Mouse (Mus musculus): ENCODE measurements around the gene Mif. TPM values are rescaled to one million over a fixed set of nuclear protein-coding genes. Genes with fewer than 3 reads are reported as not detected.

The Mif gene
- total and polyA plus RNA-seq, 3 experiments: 200 to 556 (median 220) TPM

DNA sequence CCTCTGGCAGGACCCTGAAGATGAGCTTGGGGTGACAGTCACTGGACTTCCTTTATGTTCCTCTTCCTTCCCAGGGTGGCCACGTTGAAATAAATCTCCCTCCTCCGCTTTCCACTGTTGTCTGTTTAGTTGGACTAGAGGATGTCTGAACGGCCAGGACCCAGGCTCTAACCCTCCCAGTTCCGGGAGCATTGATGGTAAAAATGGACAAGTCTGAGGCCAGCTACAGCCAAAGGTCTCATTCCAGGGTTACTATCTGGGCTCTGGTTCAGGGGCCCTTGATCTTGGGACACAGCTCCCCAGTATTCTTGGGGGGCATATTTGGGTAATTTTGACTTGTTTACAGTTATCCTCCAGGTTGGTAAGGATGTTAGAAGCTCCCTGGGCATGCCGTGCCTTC lies 1.5 kb upstream of the Mif start:
- H3K79me2 ChIP-seq (replicated peaks; ENCODE audit: control insufficient read depth, insufficient read depth, low read length): no peaks in the 10 kb centered on the region
- DNase-seq: no peak
- intact Hi-C loops (cut with DNase I): loop anchor here (2.0 kb wide), 1 partner anchor 15 kb away; no protein-coding TSS in a partner anchor
- WGBS: 64% methylated on average over 5 of the region's 5 CpGs
- no peak overlapping the region for H3K4me3 ChIP-seq
- H3K4me1 ChIP-seq (ENCODE audit: control insufficient read depth, insufficient read depth, low read length): peaks cover 4% of the 10 kb centered on the region; the same call in 1 of the 2 replicates
- H3K27ac ChIP-seq: no peak overlapping the region
- H3K27me3 ChIP-seq (ENCODE audit: control insufficient read depth, insufficient read depth, low read length): no peaks in the 10 kb centered on the region
- no peaks in the 10 kb centered on the region for H3K36me3 ChIP-seq (ENCODE audit: control insufficient read depth, insufficient read depth, low read length)
- TF ChIP-seq POLR2A (IDR thresholded peaks at IDR 0.05; ENCODE audit: insufficient read depth, low read depth, low read length) (no peak), CTCF (IDR thresholded peaks at IDR 0.05) (no peak), EP300 (IDR thresholded peaks at IDR 0.05; ENCODE audit: insufficient read depth, low read depth, low read length) (no peak)
- H3K9ac ChIP-seq (ENCODE audit: low read depth, low read length): no peak overlapping the region

DNA sequence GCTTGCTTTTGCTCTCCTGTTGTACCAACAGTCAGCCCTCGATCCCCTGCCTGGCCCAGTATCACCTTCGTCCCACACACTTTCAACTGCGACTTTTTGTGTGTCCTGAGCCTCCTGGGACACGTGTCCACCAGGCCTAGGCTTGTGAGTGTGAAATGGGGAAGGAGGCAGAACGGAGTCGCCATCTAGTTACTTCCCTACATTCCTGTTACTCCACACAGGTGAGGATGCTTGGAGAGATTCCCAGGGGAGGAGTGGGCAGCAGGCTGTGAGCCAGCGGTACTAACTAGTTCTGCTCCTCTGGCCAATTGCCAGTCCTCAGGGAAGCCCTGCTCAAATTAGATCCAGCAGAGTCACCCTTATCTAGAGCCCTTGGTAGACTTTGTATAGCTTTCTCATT lies 706 bp upstream of the Mif start:
- WGBS: 28% methylated on average over 7 of the region's 7 CpGs
- no peak overlapping the region for H3K9ac ChIP-seq (ENCODE audit: low read depth, low read length)
- H3K4me1 ChIP-seq (ENCODE audit: control insufficient read depth, insufficient read depth, low read length): peaks cover 4% of the 10 kb centered on the region; the same call in 1 of the 2 replicates
- DNase-seq: peak in 1 of 2 experiments; percentile 37
- no peak for TF ChIP-seq EP300 (IDR thresholded peaks at IDR 0.05; ENCODE audit: insufficient read depth, low read depth, low read length)
- TF ChIP-seq CTCF (IDR thresholded peaks at IDR 0.05): no peak
- TF ChIP-seq POLR2A (IDR thresholded peaks at IDR 0.05; ENCODE audit: insufficient read depth, low read depth, low read length): no peak
- intact Hi-C loops (cut with DNase I): loop anchor here (2.0 kb wide), 1 partner anchor 16 kb away; no protein-coding TSS in a partner anchor
- H3K36me3 ChIP-seq (ENCODE audit: control insufficient read depth, insufficient read depth, low read length): no peaks in the 10 kb centered on the region
- H3K27me3 ChIP-seq (ENCODE audit: control insufficient read depth, insufficient read depth, low read length): no peaks in the 10 kb centered on the region
- peak overlapping the region; percentile 84; the same call in 1 of the 2 replicates for H3K27ac ChIP-seq
- H3K4me3 ChIP-seq: no peak overlapping the region
- no peaks in the 10 kb centered on the region for H3K79me2 ChIP-seq (replicated peaks; ENCODE audit: control insufficient read depth, insufficient read depth, low read length)

- Histone ChIP-seq H3K9ac (ENCODE audit: low read depth, low read length) (no peak overlapping the region; the same call in 1 of the 2 replicates), H3K4me1 (ENCODE audit: control insufficient read depth, insufficient read depth, low read length) (peaks cover 4% of the 10 kb centered on the region; the same call in 1 of the 2 replicates), H3K36me3 (ENCODE audit: control insufficient read depth, insufficient read depth, low read length) (no peaks in the 10 kb centered on the region), H3K79me2 (replicated peaks; ENCODE audit: control insufficient read depth, insufficient read depth, low read length) (no peaks in the 10 kb centered on the region), H3K4me3 (peak overlapping the region; percentile 88; the same call in 1 of the 2 replicates), H3K27ac (no peak overlapping the region), H3K27me3 (ENCODE audit: control insufficient read depth, insufficient read depth, low read length) (no peaks in the 10 kb centered on the region)
- intact Hi-C loops (cut with DNase I): no loop called here
- 15% methylated on average over 27 of the region's 27 CpGs for WGBS
- peak; percentile 31 to 33 for DNase-seq
- TF ChIP-seq EP300 (IDR thresholded peaks at IDR 0.05; ENCODE audit: insufficient read depth, low read depth, low read length) (no peak), CTCF (IDR thresholded peaks at IDR 0.05) (no peak)
These were observed 813 bp downstream of the Mif start for GRCm38 (mm10) chr10:75859107-75859746.

DNA sequence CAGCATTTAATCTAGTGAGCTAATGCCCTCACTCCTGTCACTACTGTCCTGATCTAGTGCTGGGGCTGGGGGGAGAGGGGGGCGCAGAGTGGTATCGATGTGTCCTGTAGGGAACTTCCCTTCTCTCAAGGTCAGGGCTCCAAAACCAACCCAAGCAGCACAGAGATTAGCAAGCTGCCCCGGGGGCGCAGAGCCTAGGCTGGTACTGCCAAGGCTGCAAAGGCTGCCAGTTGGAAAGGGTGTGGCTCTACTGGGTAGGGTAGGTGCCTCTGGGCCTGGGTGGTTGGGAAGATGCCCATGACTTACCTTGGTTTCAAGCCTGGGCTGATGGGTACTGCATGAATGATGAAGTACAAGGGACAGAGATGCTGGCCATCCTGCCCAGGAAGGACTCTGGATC lies 2.4 kb downstream of the Mif start:
- H3K4me1 ChIP-seq (ENCODE audit: control insufficient read depth, insufficient read depth, low read length): peaks cover 4% of the 10 kb centered on the region; the same call in 1 of the 2 replicates
- no peak for DNase-seq
- no peak overlapping the region for H3K27ac ChIP-seq
- WGBS: 73% methylated on average over 4 of the region's 4 CpGs
- intact Hi-C loops (cut with DNase I): no loop called here
- no peak overlapping the region for H3K9ac ChIP-seq (ENCODE audit: low read depth, low read length)
- TF ChIP-seq POLR2A (IDR thresholded peaks at IDR 0.05; ENCODE audit: insufficient read depth, low read depth, low read length): no peak
- TF ChIP-seq CTCF (IDR thresholded peaks at IDR 0.05): no peak
- no peak for TF ChIP-seq EP300 (IDR thresholded peaks at IDR 0.05; ENCODE audit: insufficient read depth, low read depth, low read length)
- H3K27me3 ChIP-seq (ENCODE audit: control insufficient read depth, insufficient read depth, low read length): no peaks in the 10 kb centered on the region
- H3K4me3 ChIP-seq: no peak overlapping the region
- H3K36me3 ChIP-seq (ENCODE audit: control insufficient read depth, insufficient read depth, low read length): no peaks in the 10 kb centered on the region
- H3K79me2 ChIP-seq (replicated peaks; ENCODE audit: control insufficient read depth, insufficient read depth, low read length): no peaks in the 10 kb centered on the region

GRCm38 (mm10) chr10:75856976-75857375 lies 3.1 kb downstream of the Mif start:
- H3K27ac ChIP-seq: no peak overlapping the region
- TF ChIP-seq EP300 (IDR thresholded peaks at IDR 0.05; ENCODE audit: insufficient read depth, low read depth, low read length) (no peak), CTCF (IDR thresholded peaks at IDR 0.05) (no peak), POLR2A (IDR thresholded peaks at IDR 0.05; ENCODE audit: insufficient read depth, low read depth, low read length) (no peak)
- peaks cover 4% of the 10 kb centered on the region; the same call in 1 of the 2 replicates for H3K4me1 ChIP-seq (ENCODE audit: control insufficient read depth, insufficient read depth, low read length)
- no peaks in the 10 kb centered on the region for H3K36me3 ChIP-seq (ENCODE audit: control insufficient read depth, insufficient read depth, low read length)
- intact Hi-C loops (cut with DNase I): no loop called here
- no peak for DNase-seq
- WGBS: 85% methylated on average over 3 of the region's 3 CpGs
- no peak overlapping the region for H3K4me3 ChIP-seq
- H3K9ac ChIP-seq (ENCODE audit: low read depth, low read length): no peak overlapping the region
- no peaks in the 10 kb centered on the region for H3K27me3 ChIP-seq (ENCODE audit: control insufficient read depth, insufficient read depth, low read length)
- no peaks in the 10 kb centered on the region for H3K79me2 ChIP-seq (replicated peaks; ENCODE audit: control insufficient read depth, insufficient read depth, low read length)

- intact Hi-C loops (cut with DNase I): no loop called here
- Histone ChIP-seq H3K9ac (ENCODE audit: low read depth, low read length) (no peak overlapping the region), H3K27me3 (ENCODE audit: control insufficient read depth, insufficient read depth, low read length) (no peaks in the 10 kb centered on the region), H3K79me2 (replicated peaks; ENCODE audit: control insufficient read depth, insufficient read depth, low read length) (no peaks in the 10 kb centered on the region), H3K36me3 (ENCODE audit: control insufficient read depth, insufficient read depth, low read length) (no peaks in the 10 kb centered on the region), H3K4me3 (no peak overlapping the region), H3K27ac (no peak overlapping the region), H3K4me1 (ENCODE audit: control insufficient read depth, insufficient read depth, low read length) (peaks cover 4% of the 10 kb centered on the region; the same call in 1 of the 2 replicates)
- WGBS: 85% methylated on average over 11 of the region's 11 CpGs
- TF ChIP-seq EP300 (IDR thresholded peaks at IDR 0.05; ENCODE audit: insufficient read depth, low read depth, low read length): no peak
- TF ChIP-seq CTCF (IDR thresholded peaks at IDR 0.05): no peak
- TF ChIP-seq POLR2A (IDR thresholded peaks at IDR 0.05; ENCODE audit: insufficient read depth, low read depth, low read length): no peak
- no peak for DNase-seq
These were observed 3.7 kb downstream of the Mif start for GRCm38 (mm10) chr10:75856155-75856907.

All from heart, adult 2 months (tissue).